Mouse (Mus musculus) forebrain, embryonic 11.5 days (tissue): ENCODE measurements around the gene Pygm. TPM values are rescaled to one million over a fixed set of nuclear protein-coding genes. Genes with fewer than 3 reads are reported as not detected.
A peak's percentile ranks its signal among the peaks of the same experiment; 100 is the strongest.

ENCODE experiments used
- ATAC-seq: fragments of 200-750 bp; cut with Nextera tagmentation; replicated peaks from 2 replicates; pipeline ENCODE4 v1.8.0; 2017; ENCODE audit warnings: moderate TSS enrichment; ENCODE audit not compliant: low FRiP score
- DNase-seq: peaks from one replicate; pipeline ENCODE4 v3.0.0-alpha.2; 2017; ENCODE audit warnings: low spot score
- H3K27ac ChIP-seq: fragments of 300-500 bp; sonication (generic); 2 replicates; pipeline ENCODE4 v1.5.1; 2014; ENCODE audit warnings: low read depth, low read length
- H3K27me3 ChIP-seq: fragments of 300-500 bp; sonication (generic); 2 replicates; pipeline ENCODE4 v1.6.1; 2014; ENCODE audit warnings: mild to moderate bottlenecking, low read length, mixed read lengths; ENCODE audit not compliant: control insufficient read depth, insufficient read depth
- H3K36me3 ChIP-seq: fragments of 300-500 bp; sonication (generic); 2 replicates; pipeline ENCODE4 v1.6.1; 2014; ENCODE audit warnings: mild to moderate bottlenecking, low read length, moderate library complexity, mixed read lengths; ENCODE audit not compliant: control insufficient read depth, insufficient read depth
- H3K4me1 ChIP-seq: fragments of 300-500 bp; sonication (generic); replicated peaks from 2 replicates; pipeline ENCODE4 v1.6.1; 2014; ENCODE audit warnings: low read length, mixed read lengths; ENCODE audit not compliant: control insufficient read depth, insufficient read depth
- H3K4me2 ChIP-seq: fragments of 300-500 bp; sonication (generic); 2 replicates; pipeline ENCODE4 v1.6.1; 2014; ENCODE audit warnings: low read depth, mild to moderate bottlenecking, low read length, moderate library complexity, mixed read lengths; ENCODE audit not compliant: severe bottlenecking
- H3K4me3 ChIP-seq: fragments of 300-500 bp; sonication (generic); 2 replicates; pipeline ENCODE4 v1.5.1; 2014; ENCODE audit warnings: low read depth, low read length
- H3K9ac ChIP-seq: fragments of 300-500 bp; sonication (generic); 2 replicates; pipeline ENCODE4 v1.6.1; 2014; ENCODE audit warnings: low read length
- H3K9me3 ChIP-seq: fragments of 300-500 bp; sonication (generic); 2 replicates; pipeline ENCODE4 v1.6.1; 2016; ENCODE audit warnings: low read length, mixed read lengths; ENCODE audit not compliant: control insufficient read depth
- WGBS: fragments of 180-500 bp; shearing (Covaris S2); extraction: QIAGEN DNeasy Blood & Tissue Kit; methylation state at CpG from one replicate; pipeline ENCODE4 v1.1.7; 2014; 5-methylcytosine and 5-hydroxymethylcytosine counted together
- polyA plus RNA-seq: library from polyadenylated mRNA; unstranded; fragments of >200 nt; fragmentation: Nextera tagmentation; extraction: Ambion mirVana; gene quantifications from 2 replicates; pipeline ENCODE4 v1.2.1, GENCODE M21; 2014

Pygm gene
- polyA plus RNA-seq, 1 experiment from 2014 or later, result 1.2 TPM

DNA sequence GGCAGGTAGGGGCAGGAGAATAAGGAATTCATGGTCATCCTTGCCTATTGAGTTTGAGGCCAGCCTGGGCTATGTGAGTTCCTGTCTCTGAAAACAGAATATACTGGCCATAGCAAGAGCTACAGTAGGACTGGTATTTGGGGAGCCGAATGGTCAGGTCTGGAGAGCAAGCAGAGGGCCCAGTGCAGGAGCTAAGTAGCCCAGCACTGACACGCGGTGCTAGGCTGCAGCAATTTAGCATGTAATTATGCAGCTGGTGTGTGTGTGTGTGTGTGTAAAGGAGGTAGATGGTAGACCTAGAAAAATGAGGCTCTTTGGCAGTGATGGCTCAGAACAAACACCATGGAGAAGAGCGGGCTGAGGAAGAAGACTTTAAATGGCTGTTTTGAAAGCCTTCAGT, 36.6 kb upstream of the Pygm start:
- WGBS, result 93% methylated on average over 4 of the region's 4 CpGs

DNA sequence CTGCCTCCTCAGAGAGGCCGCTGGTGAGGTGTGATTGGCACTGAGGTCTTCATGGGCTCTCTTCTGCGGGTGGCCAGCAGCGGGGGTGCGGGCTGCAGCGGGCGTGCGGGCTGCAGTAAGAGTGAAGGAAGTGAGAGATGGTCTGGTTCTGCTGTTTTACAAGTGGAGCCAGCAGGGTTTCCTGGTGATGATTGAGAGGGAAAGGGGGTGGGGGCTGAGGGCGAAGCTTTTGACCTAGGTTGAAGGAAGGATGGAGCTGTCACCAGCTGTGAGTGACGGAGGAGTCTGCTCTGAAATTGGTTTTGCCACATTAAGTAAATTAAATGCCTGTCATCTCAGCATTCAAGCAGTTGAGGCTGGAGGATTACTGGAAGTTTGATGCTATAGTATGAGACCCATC, 35.5 kb upstream of the Pygm start:
- H3K4me2 ChIP-seq, result no peak overlapping the region
- ATAC-seq (no peak), DNase-seq (no peak)
- no peaks in the 10 kb centered on the region for H3K9me3 ChIP-seq
- WGBS, result 74% methylated on average over 9 of the region's 9 CpGs
- no peak overlapping the region for H3K27ac ChIP-seq
- no peak overlapping the region for H3K9ac ChIP-seq
- no peaks in the 10 kb centered on the region for H3K27me3 ChIP-seq
- no peaks in the 10 kb centered on the region for H3K36me3 ChIP-seq
- H3K4me1 ChIP-seq, result no peaks in the 10 kb centered on the region
- no peak overlapping the region for H3K4me3 ChIP-seq

More for the DNA sequence above, 36.6 kb upstream of the Pygm start:
- no peak overlapping the region for H3K4me3 ChIP-seq
- H3K9me3 ChIP-seq, result no peaks in the 10 kb centered on the region
- H3K27me3 ChIP-seq, result no peaks in the 10 kb centered on the region
- no peak overlapping the region for H3K9ac ChIP-seq
- no peaks in the 10 kb centered on the region for H3K36me3 ChIP-seq
- H3K4me1 ChIP-seq, result no peaks in the 10 kb centered on the region
- H3K27ac ChIP-seq, result no peak overlapping the region
- ATAC-seq (no peak), DNase-seq (no peak)
- H3K4me2 ChIP-seq, result no peak overlapping the region

DNA sequence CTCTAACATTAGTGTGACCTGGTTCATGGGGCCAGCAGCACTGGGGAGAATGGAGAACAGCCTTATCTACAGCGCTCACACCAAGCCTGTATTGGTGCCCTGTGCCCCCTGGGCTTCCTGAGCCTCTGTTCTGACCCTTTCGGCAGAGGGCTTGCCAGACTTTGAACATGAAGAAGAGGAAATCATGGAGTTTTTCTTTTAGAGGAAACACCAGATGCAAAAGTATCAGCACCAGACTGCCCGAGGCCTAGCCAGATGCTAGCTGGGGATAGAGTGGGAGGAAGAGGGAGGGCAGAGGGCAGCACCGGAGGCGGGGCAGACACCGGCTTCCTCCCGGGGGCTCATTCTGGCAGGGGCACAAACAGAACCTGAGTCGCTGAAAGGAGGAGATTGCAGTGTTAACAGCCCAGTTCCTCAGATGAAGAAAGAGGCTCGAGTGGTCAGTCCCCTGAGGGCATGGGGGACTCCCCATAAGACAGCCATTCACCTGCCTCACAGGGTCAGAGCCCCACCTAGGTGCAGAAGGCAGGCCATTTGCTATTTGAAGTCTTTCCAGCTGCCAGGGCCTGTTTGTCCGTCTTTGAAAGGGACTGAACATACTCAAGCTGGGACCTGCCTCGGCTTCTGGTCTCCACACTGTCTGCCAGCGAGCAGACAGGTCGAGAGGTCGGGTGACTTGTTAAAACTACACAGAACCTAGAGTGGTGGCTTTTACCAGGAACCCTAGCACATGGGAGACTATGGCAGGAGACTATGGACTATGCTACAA, 34.8 kb upstream of the Pygm start:
- ATAC-seq (no peak), DNase-seq (no peak)
- Histone ChIP-seq H3K36me3 (no peaks in the 10 kb centered on the region; the same call in 1 of the 2 replicates), H3K9ac (no peak overlapping the region), H3K9me3 (no peaks in the 10 kb centered on the region), H3K27ac (no peak overlapping the region), H3K4me3 (no peak overlapping the region), H3K27me3 (no peaks in the 10 kb centered on the region), H3K4me2 (no peak overlapping the region), H3K4me1 (no peaks in the 10 kb centered on the region)
- WGBS, result 60% methylated on average over 14 of the region's 14 CpGs

DNA sequence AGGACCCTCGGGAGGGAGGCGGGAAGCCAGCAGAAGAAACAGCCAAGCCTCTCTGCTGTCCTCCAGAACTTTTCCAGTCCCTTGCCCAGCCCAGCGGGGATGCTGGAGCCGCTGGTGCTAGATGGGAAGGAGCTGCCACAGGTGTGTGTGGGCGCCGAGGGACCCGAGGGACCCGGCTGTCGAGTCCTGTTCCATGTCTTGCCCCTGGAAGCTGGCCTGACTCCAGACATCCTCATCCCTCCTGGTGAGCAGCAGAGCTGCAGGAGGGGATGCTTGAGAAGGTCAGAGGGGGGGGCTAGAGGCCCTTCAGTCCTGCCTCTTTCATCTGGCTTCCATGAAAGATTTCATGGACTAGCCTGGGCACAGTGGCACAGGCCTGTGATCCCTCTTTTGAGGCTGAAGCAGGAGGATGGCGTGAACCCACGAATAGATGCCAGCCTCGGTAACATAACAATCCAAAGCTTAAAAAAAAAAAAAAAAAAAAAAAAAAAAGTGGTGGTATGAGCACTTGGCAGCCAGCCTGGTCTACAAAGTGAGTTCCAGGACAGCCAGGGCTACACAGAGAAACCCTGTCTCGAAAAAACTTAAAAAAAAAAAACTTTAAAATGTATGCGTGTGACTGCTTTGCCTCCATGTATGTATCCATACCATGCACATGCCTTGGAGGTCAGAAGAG, 32.6 kb upstream of the Pygm start:
- Histone ChIP-seq H3K27me3 (no peaks in the 10 kb centered on the region), H3K27ac (no peak overlapping the region), H3K4me1 (no peaks in the 10 kb centered on the region), H3K36me3 (no peaks in the 10 kb centered on the region; the same call in 1 of the 2 replicates), H3K4me2 (no peak overlapping the region), H3K4me3 (no peak overlapping the region), H3K9ac (no peak overlapping the region), H3K9me3 (no peaks in the 10 kb centered on the region)
- ATAC-seq (no peak), DNase-seq (no peak)
- WGBS, result 70% methylated on average over 14 of the region's 14 CpGs

DNA sequence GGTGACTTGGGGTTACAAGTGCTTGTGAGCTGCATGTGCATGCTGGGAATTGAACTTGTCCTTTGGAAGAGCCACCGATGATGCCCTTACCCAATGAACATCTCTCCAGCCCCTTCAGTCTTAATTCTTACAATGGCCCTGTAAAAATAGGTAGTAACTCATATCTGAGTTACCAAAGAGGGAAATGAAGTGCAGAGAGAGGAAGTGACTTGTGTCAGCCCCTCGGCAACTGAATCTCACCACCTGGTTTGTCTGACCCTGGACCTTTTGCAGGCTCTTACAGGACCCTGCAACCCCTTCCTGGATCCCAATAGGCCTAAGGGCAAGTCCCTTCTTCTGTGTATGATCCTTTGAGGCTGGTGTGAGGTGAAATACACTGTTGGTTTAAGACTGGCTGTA, 32.1 kb upstream of the Pygm start:
- Histone ChIP-seq H3K27me3 (no peaks in the 10 kb centered on the region), H3K9ac (no peak overlapping the region), H3K36me3 (no peaks in the 10 kb centered on the region; the same call in 1 of the 2 replicates), H3K4me2 (no peak overlapping the region), H3K4me1 (no peaks in the 10 kb centered on the region), H3K9me3 (no peaks in the 10 kb centered on the region), H3K27ac (no peak overlapping the region), H3K4me3 (no peak overlapping the region)
- DNase-seq, result no peak
- 88% methylated on average over 2 of the region's 2 CpGs for WGBS
- no peak for ATAC-seq

DNA sequence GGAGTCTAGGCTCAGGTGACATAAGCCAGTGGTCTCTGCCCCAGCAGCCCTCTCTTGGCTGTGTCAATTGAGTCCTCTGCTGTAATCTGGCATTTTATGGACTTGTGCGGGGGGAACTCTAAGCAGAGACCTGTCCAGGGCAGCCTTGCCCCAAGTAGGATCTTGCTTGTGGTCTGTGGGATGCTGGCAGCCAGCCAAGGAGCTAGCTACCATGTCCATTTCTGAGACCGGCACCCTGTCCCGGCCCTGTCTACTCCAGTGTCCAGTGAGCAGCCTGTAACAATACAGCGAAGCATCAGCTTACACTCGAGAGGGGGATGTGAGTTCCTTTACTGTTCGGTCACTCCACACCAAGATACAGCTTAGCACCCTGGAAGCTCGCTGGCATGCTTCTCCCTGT, 30.2 kb upstream of the Pygm start:
- no peak overlapping the region for H3K4me2 ChIP-seq
- no peaks in the 10 kb centered on the region for H3K9me3 ChIP-seq
- ATAC-seq (no peak), DNase-seq (no peak)
- no peak overlapping the region for H3K9ac ChIP-seq
- WGBS, result 83% methylated on average over 7 of the region's 7 CpGs
- no peak overlapping the region for H3K27ac ChIP-seq
- H3K4me3 ChIP-seq, result no peak overlapping the region
- H3K4me1 ChIP-seq, result no peaks in the 10 kb centered on the region
- no peaks in the 10 kb centered on the region for H3K27me3 ChIP-seq
- no peaks in the 10 kb centered on the region; the same call in 1 of the 2 replicates for H3K36me3 ChIP-seq

DNA sequence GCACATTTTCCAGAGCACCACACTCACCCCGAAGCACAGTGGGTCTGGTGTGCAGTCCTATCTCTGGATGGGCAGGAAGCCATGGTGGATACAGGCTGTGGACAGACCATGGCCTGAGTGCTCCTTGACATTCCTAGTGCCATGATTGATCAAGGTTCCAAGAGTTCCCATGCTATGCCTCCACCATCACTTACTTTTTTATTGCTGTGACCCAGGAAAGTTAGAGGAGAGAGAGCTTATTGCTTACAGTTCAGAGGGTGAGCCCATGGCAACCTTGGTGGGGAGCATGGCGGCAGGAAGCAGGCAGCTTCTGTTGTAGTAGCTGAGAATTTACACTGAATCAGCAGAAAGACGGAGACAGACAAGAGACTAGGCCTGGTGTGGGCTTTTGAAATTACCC, 22.9 kb upstream of the Pygm start:
- peaks cover 9% of the 10 kb centered on the region for H3K36me3 ChIP-seq

DNA sequence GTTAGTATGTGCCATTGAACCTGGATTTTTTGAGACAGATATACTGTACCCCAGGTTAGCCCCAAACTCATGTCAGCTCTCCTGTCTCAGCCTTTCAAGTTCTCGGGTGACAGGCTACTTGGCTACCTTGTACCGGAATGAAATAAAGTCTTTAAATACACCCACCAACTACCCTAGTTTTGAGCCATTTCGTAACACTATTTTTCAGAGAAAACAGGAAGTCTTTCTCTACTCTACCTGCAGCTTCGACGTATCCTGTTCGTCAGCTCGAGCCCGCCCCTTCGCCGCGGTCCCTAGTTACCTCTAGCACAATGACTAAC, 21.1 kb upstream of the Pygm start:
- ATAC-seq (peak; percentile 4), DNase-seq (no peak)
- Histone ChIP-seq H3K9ac (peak overlapping the region; percentile 100), H3K4me2 (peak overlapping the region; percentile 55), H3K9me3 (no peaks in the 10 kb centered on the region), H3K27ac (peak overlapping the region; percentile 7; the same call in 1 of the 2 replicates), H3K4me3 (peak overlapping the region; percentile 99), H3K4me1 (peaks cover 9% of the 10 kb centered on the region), H3K36me3 (peaks cover 21% of the 10 kb centered on the region), H3K27me3 (no peaks in the 10 kb centered on the region)
- WGBS, result 1% methylated on average over 11 of the region's 11 CpGs

More for the DNA sequence above, 22.9 kb upstream of the Pygm start:
- no peak overlapping the region for H3K4me3 ChIP-seq
- H3K9me3 ChIP-seq, result no peaks in the 10 kb centered on the region
- H3K27ac ChIP-seq, result no peak overlapping the region
- WGBS, result 96% methylated on average over 3 of the region's 3 CpGs
- H3K4me1 ChIP-seq, result peaks cover 5% of the 10 kb centered on the region; the same call in 1 of the 2 replicates
- H3K4me2 ChIP-seq, result no peak overlapping the region
- DNase-seq (no peak), ATAC-seq (no peak)
- no peaks in the 10 kb centered on the region for H3K27me3 ChIP-seq
- H3K9ac ChIP-seq, result no peak overlapping the region
